Mouse (Mus musculus) MEL (cell line): ENCODE data around the gene Fam124b. TPM values are rescaled to one million over a fixed set of nuclear protein-coding genes. Genes with fewer than 3 reads are reported as not detected.

Source experiments
- DNase-seq: peaks from one replicate; pipeline ENCODE4 v3.0.0; 2011; ENCODE audit warnings: low read depth, low spot score
- H3K27ac ChIP-seq: 2 replicates; pipeline ENCODE4 v1.5.1; 2012; ENCODE audit warnings: low read depth, mild to moderate bottlenecking, control low read depth, low read length, moderate library complexity; ENCODE audit not compliant: control insufficient read depth
- H3K27me3 ChIP-seq, 2 experiments: fragments of 150-350 bp in 1 of 2; sonication (generic) in 1 of 2; 2 replicates each; pipeline ENCODE4 v1.6.1; 2012; ENCODE audit warnings: low read length in 2 of 2, mild to moderate bottlenecking in 2 of 2, improper control_type of control experiment in 1 of 2, moderate library complexity in 1 of 2; ENCODE audit not compliant: insufficient read depth in 2 of 2, control insufficient read depth in 1 of 2
- H3K36me3 ChIP-seq, 2 experiments: 2 replicates each; pipeline ENCODE4 v1.6.1; 2012 to 2014; ENCODE audit warnings: low read length in 2 of 2, improper control_type of control experiment in 1 of 2, inconsistent platforms in 1 of 2, mild to moderate bottlenecking in 1 of 2; ENCODE audit not compliant: insufficient read depth in 2 of 2, control insufficient read depth in 1 of 2
- H3K4me1 ChIP-seq, 2 experiments: fragments of 150-350 bp in 1 of 2; sonication (generic) in 1 of 2; 2 replicates each; pipeline ENCODE4 v1.6.1; 2012; ENCODE audit warnings: low read length in 2 of 2, improper control_type of control experiment in 1 of 2, mild to moderate bottlenecking in 1 of 2; ENCODE audit not compliant: insufficient read depth in 2 of 2, control insufficient read depth in 1 of 2
- H3K4me3 ChIP-seq, 2 experiments: fragments of 150-350 bp in 1 of 2; sonication (generic) in 1 of 2; 2 replicates each; pipeline ENCODE4 v1.5.1; 2012; ENCODE audit warnings: low read depth in 2 of 2, low read length in 2 of 2, mild to moderate bottlenecking in 2 of 2, moderate library complexity in 2 of 2, control low read depth in 1 of 2, improper control_type of control experiment in 1 of 2; ENCODE audit not compliant: control insufficient read depth in 1 of 2, insufficient read depth in 1 of 2
- H3K79me2 ChIP-seq: 2 replicates; pipeline ENCODE4 v1.6.1; 2012; ENCODE audit warnings: mild to moderate bottlenecking, low read length, moderate library complexity; ENCODE audit not compliant: control insufficient read depth, poor library complexity, insufficient read depth
- H3K9ac ChIP-seq: 2 replicates; pipeline ENCODE4 v1.6.1; 2012; ENCODE audit warnings: low read depth, mild to moderate bottlenecking, control low read depth, low read length, moderate library complexity; ENCODE audit not compliant: control insufficient read depth, poor library complexity, severe bottlenecking
- H3K9me3 ChIP-seq: fragments of 150-350 bp; sonication (generic); replicated peaks from 2 replicates; pipeline ENCODE4 v1.6.1; 2012; ENCODE audit warnings: mild to moderate bottlenecking, low read length, improper control_type of control experiment, moderate library complexity; ENCODE audit not compliant: insufficient read depth
- CHD2 ChIP-seq: IDR thresholded peaks from 2 replicates; pipeline ENCODE4 v1.6.1; 2011; ENCODE audit warnings: low read length, improper control_type of control experiment
- CTCF ChIP-seq, 3 experiments: IDR thresholded peaks in 2 of 3; conservative IDR thresholded peaks in 1 of 3; 2 replicates each; pipeline ENCODE4 v1.5.1; 2011 to 2012; ENCODE audit warnings: low read length in 3 of 3, low read depth in 2 of 3, mild to moderate bottlenecking in 2 of 3, improper control_type of control experiment in 1 of 3, inconsistent platforms in 1 of 3, mixed read lengths in 1 of 3, moderate library complexity in 1 of 3; ENCODE audit not compliant: control insufficient read depth in 1 of 3, insufficient read depth in 1 of 3, poor library complexity in 1 of 3, severe bottlenecking in 1 of 3
- E2F4 ChIP-seq: IDR thresholded peaks from 2 replicates; pipeline ENCODE4 v1.6.1; 2011; ENCODE audit warnings: low read depth, low read length, improper control_type of control experiment, borderline replicate concordance
- ELF1 ChIP-seq: IDR thresholded peaks from 2 replicates; pipeline ENCODE4 v1.6.1; 2014; ENCODE audit warnings: low read depth, mild to moderate bottlenecking, inconsistent platforms, low read length, improper control_type of control experiment, moderate library complexity
- GABPA ChIP-seq: IDR thresholded peaks from 2 replicates; pipeline ENCODE4 v1.6.1; 2012; ENCODE audit warnings: low read depth, mild to moderate bottlenecking, inconsistent platforms, low read length, improper control_type of control experiment, moderate library complexity
- GATA1 ChIP-seq: IDR thresholded peaks from 2 replicates; pipeline ENCODE4 v1.6.1; 2011; ENCODE audit warnings: low read depth, low read length, improper control_type of control experiment
- JUND ChIP-seq: IDR thresholded peaks from 2 replicates; pipeline ENCODE4 v1.6.1; 2011; ENCODE audit warnings: low read depth, mild to moderate bottlenecking, improper control_type of control experiment, low read length
- MYB ChIP-seq: IDR thresholded peaks from 2 replicates; pipeline ENCODE4 v1.6.1; 2011; ENCODE audit warnings: mild to moderate bottlenecking, low read depth, low read length, improper control_type of control experiment
- MYC ChIP-seq: IDR thresholded peaks from 2 replicates; pipeline ENCODE4 v1.6.1; 2011; ENCODE audit warnings: low read depth, mild to moderate bottlenecking, low read length, improper control_type of control experiment, moderate library complexity
- POLR2A ChIP-seq, 2 experiments: IDR thresholded peaks; 2 replicates each; pipeline ENCODE4 v1.6.1; 2011 to 2012; ENCODE audit warnings: low read length in 2 of 2, mild to moderate bottlenecking in 2 of 2, control low read depth in 1 of 2, improper control_type of control experiment in 1 of 2, low read depth in 1 of 2, moderate library complexity in 1 of 2; ENCODE audit not compliant: control insufficient read depth in 1 of 2, insufficient read depth in 1 of 2, poor library complexity in 1 of 2
- POLR2AphosphoS2 ChIP-seq: IDR thresholded peaks from 2 replicates; pipeline ENCODE4 v1.6.1; 2011; ENCODE audit warnings: low read length, improper control_type of control experiment
- RAD21 ChIP-seq: IDR thresholded peaks from 2 replicates; pipeline ENCODE4 v1.6.1; 2011; ENCODE audit warnings: mild to moderate bottlenecking, low read depth, low read length, improper control_type of control experiment
- SMC3 ChIP-seq: IDR thresholded peaks from 2 replicates; pipeline ENCODE4 v1.6.1; 2011; ENCODE audit warnings: low read depth, low read length, improper control_type of control experiment
- TAL1 ChIP-seq: IDR thresholded peaks from 2 replicates; pipeline ENCODE4 v1.6.1; 2012; ENCODE audit warnings: mild to moderate bottlenecking, inconsistent platforms, low read length, moderate library complexity, mixed read lengths
- USF1 ChIP-seq: IDR thresholded peaks from 2 replicates; pipeline ENCODE4 v1.6.1; 2014; ENCODE audit warnings: low read depth, mild to moderate bottlenecking, inconsistent platforms, low read length, improper control_type of control experiment, moderate library complexity
- ZC3H11A ChIP-seq: IDR thresholded peaks from 2 replicates; pipeline ENCODE4 v1.6.1; 2012; ENCODE audit warnings: low read depth, mild to moderate bottlenecking, inconsistent platforms, low read length, improper control_type of control experiment
- ZKSCAN1 ChIP-seq: IDR thresholded peaks from 2 replicates; pipeline ENCODE4 v1.6.1; 2012; ENCODE audit warnings: low read depth, mild to moderate bottlenecking, inconsistent platforms, low read length, improper control_type of control experiment, moderate library complexity
- polyA plus RNA-seq, 2 experiments: library from polyadenylated mRNA; stranded (reverse) in 1 of 2; unstranded in 1 of 2; fragments of >175 nt in 1 of 2; fragments of >200 nt in 1 of 2; gene quantifications; 2 replicates each; pipeline versions ENCODE4 v1.2.1 to v1.2.4; 2012; ENCODE audit warnings: low replicate concordance in 2 of 2, low read depth in 1 of 2; ENCODE audit not compliant: insufficient read length in 2 of 2, insufficient read depth in 1 of 2, missing spikeins in 1 of 2
- total RNA-seq: library from RNA; depleted of rRNA; stranded (reverse); fragments of 300-350 nt; gene quantifications from 2 replicates; pipeline ENCODE4 v1.2.3, GENCODE M21; 2012

The Fam124b gene
- total and polyA plus RNA-seq, 3 experiments, result not detected

- no peaks in the 10 kb centered on the region for H3K27me3 ChIP-seq
- no peak overlapping the region for H3K9ac ChIP-seq
- no peak overlapping the region for H3K4me3 ChIP-seq
- no peaks in the 10 kb centered on the region for H3K36me3 ChIP-seq
- H3K9me3 ChIP-seq, result no peaks in the 10 kb centered on the region
- H3K27ac ChIP-seq, result no peak overlapping the region
- H3K4me1 ChIP-seq, result no peaks in the 10 kb centered on the region
- TF ChIP-seq MYC, result no peak
- no peak for TF ChIP-seq TAL1
- TF ChIP-seq CHD2, result no peak
- no peak for TF ChIP-seq POLR2A (IDR thresholded peaks at IDR 0.05; ENCODE audit: control insufficient read depth in 1 of 2, insufficient read depth in 1 of 2, low read depth in 1 of 2, low read length in 2 of 2, poor library complexity in 1 of 2)
- TF ChIP-seq MYB, result no peak
- no peak for DNase-seq
- no peaks in the 10 kb centered on the region for H3K79me2 ChIP-seq
Observed at GRCm38 (mm10) chr1:80241579-80241978, 23.3 kb upstream of the Fam124b start.

- DNase-seq, result no peak
- H3K27me3 ChIP-seq, result no peaks in the 10 kb centered on the region
- H3K9me3 ChIP-seq, result no peaks in the 10 kb centered on the region
- H3K9ac ChIP-seq, result no peak overlapping the region
- TF ChIP-seq GATA1 (no peak), ZC3H11A (no peak), RAD21 (no peak), ZKSCAN1 (no peak), POLR2AphosphoS2 (no peak), SMC3 (no peak), CTCF (IDR thresholded peaks at IDR 0.05 in 2 of 3, conservative IDR thresholded peaks at IDR 0.05 in 1 of 3; ENCODE audit: control insufficient read depth in 1 of 3, insufficient read depth in 1 of 3, low read depth in 2 of 3, low read length in 3 of 3, poor library complexity in 1 of 3, severe bottlenecking in 1 of 3) (no peak), E2F4 (no peak), MYB (no peak), CHD2 (no peak), ELF1 (no peak), POLR2A (IDR thresholded peaks at IDR 0.05; ENCODE audit: control insufficient read depth in 1 of 2, insufficient read depth in 1 of 2, low read depth in 1 of 2, low read length in 2 of 2, poor library complexity in 1 of 2) (no peak), JUND (no peak), GABPA (no peak), TAL1 (no peak), USF1 (no peak)
- H3K27ac ChIP-seq, result no peak overlapping the region
- H3K36me3 ChIP-seq, result no peaks in the 10 kb centered on the region
- no peaks in the 10 kb centered on the region for H3K4me1 ChIP-seq
- no peak overlapping the region for H3K4me3 ChIP-seq
- no peaks in the 10 kb centered on the region for H3K79me2 ChIP-seq
Observed at GRCm38 (mm10) chr1:80240017-80240660, 21.9 kb upstream of the Fam124b start.
